Mouse (Mus musculus): ENCODE data around the gene Inha. TPM values are rescaled to one million over a fixed set of nuclear protein-coding genes. Genes with fewer than 3 reads are reported as not detected.

The Inha gene
- polyA plus RNA-seq, 1 experiment from 2014 or later = 2.1 TPM

GRCm38 (mm10) chr1:75478916-75479634 is 27.8 kb upstream of the Inha start, which contains the start of the genes Chpf and Tmem198:
TSS of gene Chpf (minus strand) at chr1:75479307.
TSS of gene Tmem198 (plus strand) at chr1:75479532.
- no peaks in the 10 kb centered on the region for H3K9me3 ChIP-seq (ENCODE audit: low read depth, low read length)
- peak within 1 kb of the TSS; percentile 79 for H3K4me2 ChIP-seq
- peaks cover 25% of the 10 kb centered on the region for H3K36me3 ChIP-seq (ENCODE audit: insufficient read depth)
- peak; percentile 94 for ATAC-seq (ENCODE audit: insufficient read depth)
- H3K4me3 ChIP-seq (ENCODE audit: low read depth, low read length) = peak within 1 kb of the TSS; percentile 72
- peaks cover 42% of the 10 kb centered on the region for H3K27me3 ChIP-seq (ENCODE audit: insufficient read depth, low read length)
- peak; percentile 99 for DNase-seq
- H3K27ac ChIP-seq (ENCODE audit: low read depth) = peak within 1 kb of the TSS; percentile 81
- 1% methylated on average over 60 of the region's 76 CpGs for WGBS
- H3K9ac ChIP-seq = peak within 1 kb of the TSS; percentile 66
- TF ChIP-seq CTCF (IDR thresholded peaks at IDR 0.05; ENCODE audit: low read depth) = no peak
- H3K4me1 ChIP-seq (ENCODE audit: insufficient read depth) = 0 out of 2 replicates have a peak, but pooled peaks cover 12% of the 10 kb centered on the region

GRCm38 (mm10) chr1:75479635-75479989 is 27.3 kb upstream of the Inha start:
- Histone ChIP-seq H3K27me3 (ENCODE audit: insufficient read depth, low read length) (peaks cover 47% of the 10 kb centered on the region), H3K9me3 (ENCODE audit: low read depth, low read length) (no peaks in the 10 kb centered on the region), H3K36me3 (ENCODE audit: insufficient read depth) (peaks cover 22% of the 10 kb centered on the region), H3K4me1 (ENCODE audit: insufficient read depth) (0 out of 2 replicates have a peak, but pooled peaks cover 12% of the 10 kb centered on the region), H3K4me2 (peak overlapping the region; percentile 79), H3K27ac (ENCODE audit: low read depth) (peak overlapping the region; percentile 81; the same call in 1 of the 2 replicates), H3K9ac (no peak overlapping the region), H3K4me3 (ENCODE audit: low read depth, low read length) (peak overlapping the region; percentile 72)
- no peak for ATAC-seq (ENCODE audit: insufficient read depth)
- WGBS = 2% methylated on average over 24 of the region's 24 CpGs
- no peak for TF ChIP-seq CTCF (IDR thresholded peaks at IDR 0.05; ENCODE audit: low read depth)
- no peak for DNase-seq

DNA sequence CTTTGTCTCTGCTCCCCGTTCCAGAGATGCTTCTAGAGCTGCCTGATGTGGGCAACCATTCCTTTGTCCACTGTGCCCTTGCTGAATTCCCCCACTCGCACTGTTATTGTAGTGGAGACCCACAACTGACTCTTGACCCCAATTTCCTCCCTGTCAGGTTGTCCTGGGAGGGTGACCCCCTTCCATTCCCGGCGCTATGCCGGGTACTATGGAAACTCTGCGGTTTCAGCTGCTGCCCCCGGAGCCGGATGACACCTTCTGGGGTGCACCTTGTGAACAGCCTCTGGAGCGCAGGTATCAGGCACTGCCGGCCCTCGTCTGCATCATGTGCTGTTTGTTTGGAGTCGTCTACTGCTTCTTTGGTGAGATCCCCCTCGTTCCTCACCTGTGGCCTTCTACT is 26.8 kb upstream of the Inha start:
- DNase-seq (no peak), ATAC-seq (ENCODE audit: insufficient read depth) (no peak)
- TF ChIP-seq CTCF (IDR thresholded peaks at IDR 0.05; ENCODE audit: low read depth) = no peak
- Histone ChIP-seq H3K36me3 (ENCODE audit: insufficient read depth) (peaks cover 18% of the 10 kb centered on the region), H3K27me3 (ENCODE audit: insufficient read depth, low read length) (peaks cover 51% of the 10 kb centered on the region), H3K4me3 (ENCODE audit: low read depth, low read length) (peak overlapping the region; percentile 72), H3K4me1 (ENCODE audit: insufficient read depth) (0 out of 2 replicates have a peak, but pooled peaks cover 12% of the 10 kb centered on the region), H3K9ac (no peak overlapping the region), H3K4me2 (peak overlapping the region; percentile 79), H3K27ac (ENCODE audit: low read depth) (no peak overlapping the region), H3K9me3 (ENCODE audit: low read depth, low read length) (no peaks in the 10 kb centered on the region)
- 23% methylated on average over 13 of the region's 13 CpGs for WGBS

DNA sequence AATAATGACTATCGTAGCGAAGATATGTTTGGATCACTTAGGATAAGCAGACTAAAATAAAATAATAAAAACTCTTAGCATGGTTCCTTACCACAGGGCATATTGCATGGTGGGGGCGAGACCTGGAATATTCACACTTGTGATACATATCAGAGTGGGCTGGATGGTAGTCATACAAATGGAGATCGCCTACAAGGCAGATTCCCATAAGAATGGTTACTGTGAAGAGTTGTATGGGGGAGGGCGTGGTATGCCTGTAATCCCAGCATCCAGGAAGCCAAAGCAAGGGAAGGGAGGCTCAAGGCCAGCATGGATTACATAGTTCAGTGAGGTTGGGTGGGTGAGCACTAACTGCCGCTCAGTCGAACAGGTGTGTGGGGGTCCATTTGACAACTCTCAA is 26.1 kb upstream of the Inha start:
- H3K27ac ChIP-seq (ENCODE audit: low read depth) = no peak overlapping the region
- H3K9me3 ChIP-seq (ENCODE audit: low read depth, low read length) = no peaks in the 10 kb centered on the region
- 0 out of 2 replicates have a peak, but pooled peaks cover 12% of the 10 kb centered on the region for H3K4me1 ChIP-seq (ENCODE audit: insufficient read depth)
- no peak overlapping the region for H3K9ac ChIP-seq
- ATAC-seq (ENCODE audit: insufficient read depth) (no peak), DNase-seq (no peak)
- no peak overlapping the region for H3K4me3 ChIP-seq (ENCODE audit: low read depth, low read length)
- peaks cover 11% of the 10 kb centered on the region for H3K36me3 ChIP-seq (ENCODE audit: insufficient read depth)
- no peak overlapping the region for H3K4me2 ChIP-seq
- peaks cover 53% of the 10 kb centered on the region for H3K27me3 ChIP-seq (ENCODE audit: insufficient read depth, low read length)
- 76% methylated on average over 7 of the region's 7 CpGs for WGBS
- no peak for TF ChIP-seq CTCF (IDR thresholded peaks at IDR 0.05; ENCODE audit: low read depth)

DNA sequence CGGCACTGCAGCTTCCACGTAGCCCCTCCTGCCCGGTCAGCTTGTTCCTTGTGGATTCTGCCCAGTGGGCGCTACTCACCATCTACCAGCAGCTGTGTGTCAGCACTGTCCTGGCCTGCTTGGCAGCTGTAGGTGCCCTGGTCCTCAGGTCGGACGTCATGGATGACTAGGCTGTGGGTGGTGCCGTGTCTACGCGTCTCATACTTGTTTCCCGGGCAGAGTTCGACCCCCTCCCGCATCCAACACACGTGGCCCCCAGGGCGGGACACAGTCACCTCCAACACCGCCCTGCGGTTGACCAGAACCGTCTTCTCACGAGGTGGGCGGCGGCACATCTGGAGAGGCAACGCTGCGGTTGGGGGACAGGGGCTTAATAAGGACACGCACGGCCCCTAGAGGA is 20.3 kb upstream of the Inha start:
- H3K27ac ChIP-seq (ENCODE audit: low read depth) = no peak overlapping the region
- DNase-seq (no peak), ATAC-seq (ENCODE audit: insufficient read depth) (no peak)
- TF ChIP-seq CTCF (IDR thresholded peaks at IDR 0.05; ENCODE audit: low read depth) = no peak
- H3K27me3 ChIP-seq (ENCODE audit: insufficient read depth, low read length) = peaks cover 67% of the 10 kb centered on the region
- no peaks in the 10 kb centered on the region for H3K9me3 ChIP-seq (ENCODE audit: low read depth, low read length)
- WGBS = 9% methylated on average over 24 of the region's 24 CpGs
- peak overlapping the region; percentile 79 for H3K4me2 ChIP-seq
- H3K9ac ChIP-seq = no peak overlapping the region
- peak overlapping the region; percentile 47; the same call in 1 of the 2 replicates for H3K4me3 ChIP-seq (ENCODE audit: low read depth, low read length)
- H3K36me3 ChIP-seq (ENCODE audit: insufficient read depth) = peaks cover 30% of the 10 kb centered on the region
- peaks cover 5% of the 10 kb centered on the region; the same call in 1 of the 2 replicates for H3K4me1 ChIP-seq (ENCODE audit: insufficient read depth)

DNA sequence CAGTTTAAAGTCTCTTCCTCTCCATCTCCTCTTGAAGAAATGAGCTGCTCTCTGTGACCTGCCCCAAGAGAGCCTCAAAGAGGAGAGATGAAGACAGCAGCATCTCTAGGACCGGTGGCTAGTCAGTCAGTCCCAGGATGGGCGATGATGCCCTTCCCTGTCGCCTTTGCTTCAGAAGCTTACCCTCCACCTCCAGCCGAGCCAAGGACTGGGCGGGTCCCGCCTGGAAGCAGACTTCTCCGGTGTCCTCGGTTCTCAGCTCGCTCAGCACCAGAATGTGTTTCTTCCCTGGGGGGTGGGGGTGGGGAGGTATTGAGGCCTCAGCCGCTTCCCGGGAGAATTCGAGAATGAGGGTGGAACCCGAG is 19.9 kb upstream of the Inha start:
- Histone ChIP-seq H3K4me3 (ENCODE audit: low read depth, low read length) (peak overlapping the region; percentile 47), H3K9me3 (ENCODE audit: low read depth, low read length) (no peaks in the 10 kb centered on the region), H3K27ac (ENCODE audit: low read depth) (no peak overlapping the region), H3K9ac (no peak overlapping the region), H3K4me1 (ENCODE audit: insufficient read depth) (peaks cover 5% of the 10 kb centered on the region; the same call in 1 of the 2 replicates), H3K4me2 (peak overlapping the region; percentile 79), H3K36me3 (ENCODE audit: insufficient read depth) (peaks cover 35% of the 10 kb centered on the region), H3K27me3 (ENCODE audit: insufficient read depth, low read length) (peaks cover 65% of the 10 kb centered on the region)
- WGBS = 2% methylated on average over 13 of the region's 13 CpGs
- TF ChIP-seq CTCF (IDR thresholded peaks at IDR 0.05; ENCODE audit: low read depth) = no peak
- no peak for DNase-seq
- peak; percentile 14; the same call in 1 of the 2 replicates for ATAC-seq (ENCODE audit: insufficient read depth)

DNA sequence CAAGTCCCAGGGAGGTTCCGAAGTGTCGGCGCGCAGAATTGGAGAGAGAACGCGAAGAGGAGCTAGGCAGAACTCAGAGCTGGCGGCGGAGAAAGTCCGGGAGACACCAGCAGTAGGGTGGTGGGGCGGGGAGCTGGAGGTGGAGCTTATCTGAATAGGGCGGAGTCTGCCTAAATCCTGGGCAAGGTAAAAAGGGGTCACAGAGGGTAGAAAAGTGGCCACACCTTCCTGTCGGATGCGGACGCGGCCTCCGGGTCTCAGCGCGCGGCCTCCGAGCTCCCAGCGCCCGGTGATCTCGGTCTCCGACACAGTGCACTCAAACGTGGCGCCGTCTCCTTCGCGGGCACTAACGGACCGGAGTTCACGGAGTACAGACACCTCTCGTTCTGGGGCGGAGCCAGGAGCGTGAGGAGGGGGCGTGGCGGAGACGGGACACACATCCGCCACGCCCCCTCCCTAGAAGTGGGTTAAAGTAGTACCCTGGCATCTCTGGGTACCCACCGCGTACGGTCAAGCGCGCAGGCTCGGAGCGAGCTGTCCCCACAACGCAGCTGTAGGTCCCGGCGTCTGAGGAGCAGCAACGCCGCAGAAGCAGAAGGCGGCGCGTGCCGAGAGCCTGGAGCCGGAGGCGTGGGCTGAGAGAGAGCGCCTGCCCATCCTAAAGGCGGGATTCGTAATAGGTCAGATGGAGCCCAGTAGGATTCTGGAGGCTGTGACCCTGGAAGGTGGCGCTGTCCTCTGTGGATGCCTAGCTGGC is 19.3 kb upstream of the Inha start:
- Histone ChIP-seq H3K4me1 (ENCODE audit: insufficient read depth) (peaks cover 5% of the 10 kb centered on the region; the same call in 1 of the 2 replicates), H3K9ac (no peak overlapping the region; the same call in 1 of the 2 replicates), H3K27me3 (ENCODE audit: insufficient read depth, low read length) (peaks cover 59% of the 10 kb centered on the region), H3K27ac (ENCODE audit: low read depth) (no peak overlapping the region), H3K9me3 (ENCODE audit: low read depth, low read length) (no peaks in the 10 kb centered on the region), H3K4me3 (ENCODE audit: low read depth, low read length) (peak overlapping the region; percentile 47), H3K36me3 (ENCODE audit: insufficient read depth) (peaks cover 40% of the 10 kb centered on the region), H3K4me2 (peak overlapping the region; percentile 79)
- peak; percentile 86 for DNase-seq
- ATAC-seq (ENCODE audit: insufficient read depth) = peak; percentile 71
- under 1% methylated on average over 62 of the region's 62 CpGs for WGBS
- peak; percentile 38; the same call in 1 of the 2 replicates for TF ChIP-seq CTCF (IDR thresholded peaks at IDR 0.05; ENCODE audit: low read depth)
